Mouse (Mus musculus) G1E (cell line): ENCODE results near the gene S100a2. TPM values are rescaled to one million over a fixed set of nuclear protein-coding genes. Genes with fewer than 3 reads are reported as not detected.

Experiments
- ATAC-seq: 2 replicates; pipeline ENCODE4 v1.8.0; 2016; ENCODE audit warnings: mild to moderate bottlenecking; ENCODE audit not compliant: insufficient number of reproducible peaks, poor library complexity, low FRiP score, severe bottlenecking; ENCODE audit errors: extremely low read depth
- DNase-seq: peaks from one replicate; pipeline ENCODE4 v3.0.0; 2012; ENCODE audit warnings: low spot score
- H3K27me3 ChIP-seq: 2 replicates; pipeline ENCODE4 v1.6.1; 2012; ENCODE audit warnings: mild to moderate bottlenecking, low read length, inconsistent platforms; ENCODE audit not compliant: insufficient read depth
- H3K36me3 ChIP-seq: replicated peaks from 2 replicates; pipeline ENCODE3; 2012; ENCODE audit warnings: mild to moderate bottlenecking, inconsistent platforms
- H3K4me1 ChIP-seq: 2 replicates; pipeline ENCODE4 v1.6.1; 2012; ENCODE audit warnings: low read depth, low read length, inconsistent platforms, mixed read lengths; ENCODE audit not compliant: insufficient read depth
- H3K4me3 ChIP-seq: 2 replicates; pipeline ENCODE4 v1.5.1; 2012; ENCODE audit warnings: low read depth, mild to moderate bottlenecking, inconsistent platforms, low read length, moderate library complexity, mixed read lengths
- H3K9me3 ChIP-seq: replicated peaks from 2 replicates; pipeline ENCODE4 v1.6.1; 2012; ENCODE audit warnings: inconsistent platforms
- CTCF ChIP-seq: IDR thresholded peaks from 2 replicates; pipeline ENCODE4 v1.5.1; 2012; ENCODE audit warnings: low read depth, low read length, inconsistent platforms, mixed read lengths
- GATA1 ChIP-seq: IDR thresholded peaks from 2 replicates; pipeline ENCODE4 v1.6.1; 2012; ENCODE audit warnings: borderline replicate concordance, low read length, inconsistent platforms, mixed read lengths
- GATA2 ChIP-seq: IDR thresholded peaks from 2 replicates; pipeline ENCODE4 v1.6.1; 2012; ENCODE audit warnings: low read depth, low read length, inconsistent platforms, borderline replicate concordance
- POLR2AphosphoS5 ChIP-seq: IDR thresholded peaks from 2 replicates; pipeline ENCODE4 v1.6.1; 2012; ENCODE audit warnings: low read depth, low read length, inconsistent platforms; ENCODE audit not compliant: insufficient replicate concordance
- TAL1 ChIP-seq: conservative IDR thresholded peaks from 2 replicates; pipeline ENCODE4 v1.6.1; 2012; ENCODE audit warnings: low read depth, low read length, inconsistent platforms, mixed read lengths
- polyA plus RNA-seq: library from polyadenylated mRNA; stranded (reverse); fragments of >175 nt; gene quantifications from 2 replicates; pipeline ENCODE4 v1.2.3, GENCODE M21; 2012
- total RNA-seq, 2 experiments: library from RNA; stranded (forward) in 1 of 2; stranded (reverse) in 1 of 2; fragments of 200-1000 nt in 1 of 2; fragments of >200 nt in 1 of 2; fragmentation: Nextera tagmentation in 1 of 2; gene quantifications; 2 replicates each; pipeline ENCODE4 v1.2.3; 2014 to 2017

Gene S100a2
- total and polyA plus RNA-seq, 3 experiments, result not detected

DNA sequence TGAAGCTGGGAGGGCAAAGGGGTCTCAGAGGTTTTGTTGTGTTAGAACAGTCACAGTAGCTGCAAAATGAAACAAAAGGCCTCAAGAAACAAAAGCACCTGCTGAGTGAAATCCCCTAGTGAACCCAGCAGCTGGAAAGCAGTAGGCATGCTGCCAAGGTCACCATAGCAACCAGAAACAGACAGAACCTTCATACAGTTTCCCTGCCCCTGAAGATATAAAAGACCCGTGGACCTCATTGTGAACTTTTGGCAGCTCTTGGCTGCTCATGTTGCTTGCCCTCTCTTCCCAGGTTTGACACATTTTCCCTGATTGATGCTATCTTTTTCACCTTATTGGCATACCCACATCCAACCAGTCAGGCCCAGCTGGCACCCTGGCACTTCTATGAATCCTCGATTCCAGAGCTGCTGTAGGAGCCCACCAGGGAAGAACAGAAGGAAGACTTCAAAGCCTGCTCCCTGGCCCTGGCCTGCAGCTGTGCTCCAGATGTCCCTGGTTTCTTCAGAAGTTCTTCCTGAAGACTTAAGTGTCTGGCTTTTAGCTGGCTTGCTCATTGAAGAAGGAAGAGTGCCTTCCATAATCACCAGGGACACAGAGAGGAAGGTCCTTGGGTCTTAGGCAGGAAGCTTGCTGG lies 33.5 kb downstream of the S100a2 start:
- Histone ChIP-seq H3K36me3 (no peaks in the 10 kb centered on the region), H3K4me1 (no peaks in the 10 kb centered on the region), H3K4me3 (no peak overlapping the region), H3K9me3 (no peaks in the 10 kb centered on the region), H3K27me3 (peaks cover 3% of the 10 kb centered on the region; the same call in 1 of the 2 replicates)
- no peak for ATAC-seq
- no peak for DNase-seq
- no peak for TF ChIP-seq GATA1
- TF ChIP-seq TAL1, result no peak
- no peak for TF ChIP-seq POLR2AphosphoS5
- TF ChIP-seq GATA2, result no peak
- TF ChIP-seq CTCF, result no peak

DNA sequence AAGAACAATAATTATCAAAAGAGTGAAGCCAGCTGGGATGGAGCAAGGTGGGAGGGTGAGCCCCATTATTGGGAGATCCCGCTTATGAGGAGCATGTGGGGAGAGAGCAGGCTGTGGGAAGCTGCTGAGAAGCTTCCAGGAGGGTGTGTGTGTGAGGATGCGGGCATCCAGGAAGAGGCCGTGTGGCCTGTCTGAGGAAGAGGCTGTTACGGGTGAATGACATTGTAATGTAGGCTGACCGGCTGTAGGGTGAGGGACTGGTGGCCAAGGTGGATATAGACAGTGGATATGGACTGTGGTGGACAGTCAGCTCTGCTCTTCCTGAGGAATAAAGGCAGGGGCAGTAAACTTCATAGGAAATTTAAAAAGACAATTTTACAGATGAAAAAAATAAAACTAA lies 35.4 kb downstream of the S100a2 start:
- DNase-seq (no peak), ATAC-seq (no peak)
- H3K9me3 ChIP-seq, result no peaks in the 10 kb centered on the region
- H3K4me1 ChIP-seq, result no peaks in the 10 kb centered on the region
- no peak for TF ChIP-seq POLR2AphosphoS5
- peaks cover 3% of the 10 kb centered on the region; the same call in 1 of the 2 replicates for H3K27me3 ChIP-seq
- no peaks in the 10 kb centered on the region for H3K36me3 ChIP-seq
- no peak overlapping the region for H3K4me3 ChIP-seq

DNA sequence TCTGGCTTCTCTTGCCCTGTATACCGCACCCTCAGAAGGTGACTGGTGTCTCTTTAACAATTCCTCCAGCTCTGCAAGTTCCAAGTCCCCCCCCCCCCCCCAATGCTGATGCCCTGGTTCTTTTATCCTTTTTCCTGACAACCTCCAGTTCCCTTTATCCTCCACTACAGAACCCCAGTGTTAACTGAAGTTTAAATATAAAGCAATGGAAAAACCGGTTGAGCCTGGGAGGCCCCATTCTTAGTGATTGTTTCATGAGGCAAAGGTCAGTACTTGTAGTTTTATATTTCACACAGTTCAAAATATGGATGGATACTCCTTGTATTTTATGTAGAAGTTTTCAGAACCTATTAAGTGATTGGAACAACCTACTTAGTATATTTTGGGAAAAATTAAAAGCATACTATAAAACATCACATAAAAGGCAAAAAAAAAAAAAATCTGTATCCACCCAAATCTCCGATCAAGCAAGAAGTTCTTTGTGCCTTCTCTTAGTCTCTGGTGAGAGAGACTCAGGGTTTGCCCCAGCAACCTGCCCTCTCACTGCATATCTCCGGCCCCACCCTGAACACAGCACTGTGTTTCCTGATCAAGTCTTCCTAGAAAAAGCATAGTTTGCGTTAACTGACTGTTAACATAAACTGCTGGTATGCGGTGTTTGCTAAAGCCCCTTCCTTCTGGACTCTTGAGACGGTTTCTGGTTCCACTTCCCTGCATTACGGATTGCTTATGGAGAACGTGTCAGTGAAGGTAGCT lies 36.4 kb downstream of the S100a2 start:
- peaks cover 3% of the 10 kb centered on the region; the same call in 1 of the 2 replicates for H3K27me3 ChIP-seq
- TF ChIP-seq CTCF, result no peak
- TF ChIP-seq GATA2, result no peak
- TF ChIP-seq GATA1, result no peak
- TF ChIP-seq POLR2AphosphoS5, result no peak
- no peak for TF ChIP-seq TAL1

DNA sequence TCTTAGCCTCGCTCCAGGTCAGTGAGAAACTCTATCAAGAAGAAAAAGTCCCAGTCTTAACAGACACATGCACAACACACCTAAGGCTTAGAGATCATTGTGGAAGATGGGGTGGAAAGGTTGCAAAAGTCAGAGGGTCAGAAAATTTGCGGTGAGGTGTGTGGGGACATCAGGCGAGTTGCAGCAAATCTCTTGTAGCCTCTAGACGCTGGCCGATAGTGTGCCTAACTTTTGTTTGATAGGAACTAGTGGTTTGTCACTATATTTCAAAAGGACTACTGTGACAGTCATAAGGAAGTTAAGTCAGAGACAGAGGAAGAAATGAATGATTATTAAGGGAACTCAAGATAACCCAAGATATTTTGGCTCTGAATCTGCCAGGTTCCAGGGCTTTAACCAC lies 37.3 kb downstream of the S100a2 start:
- H3K4me3 ChIP-seq, result no peak overlapping the region
- TF ChIP-seq CTCF, result no peak
- TF ChIP-seq GATA1, result no peak
- TF ChIP-seq TAL1, result no peak
- no peak for TF ChIP-seq POLR2AphosphoS5
- TF ChIP-seq GATA2, result no peak
- H3K36me3 ChIP-seq, result no peaks in the 10 kb centered on the region
- H3K9me3 ChIP-seq, result no peaks in the 10 kb centered on the region
- ATAC-seq, result no peak
- no peaks in the 10 kb centered on the region for H3K4me1 ChIP-seq
- DNase-seq, result no peak
- peaks cover 3% of the 10 kb centered on the region; the same call in 1 of the 2 replicates for H3K27me3 ChIP-seq

More for the DNA sequence above, 36.4 kb downstream of the S100a2 start:
- Histone ChIP-seq H3K4me1 (no peaks in the 10 kb centered on the region), H3K36me3 (no peaks in the 10 kb centered on the region), H3K9me3 (no peaks in the 10 kb centered on the region), H3K4me3 (no peak overlapping the region)
- DNase-seq (no peak), ATAC-seq (no peak)

DNA sequence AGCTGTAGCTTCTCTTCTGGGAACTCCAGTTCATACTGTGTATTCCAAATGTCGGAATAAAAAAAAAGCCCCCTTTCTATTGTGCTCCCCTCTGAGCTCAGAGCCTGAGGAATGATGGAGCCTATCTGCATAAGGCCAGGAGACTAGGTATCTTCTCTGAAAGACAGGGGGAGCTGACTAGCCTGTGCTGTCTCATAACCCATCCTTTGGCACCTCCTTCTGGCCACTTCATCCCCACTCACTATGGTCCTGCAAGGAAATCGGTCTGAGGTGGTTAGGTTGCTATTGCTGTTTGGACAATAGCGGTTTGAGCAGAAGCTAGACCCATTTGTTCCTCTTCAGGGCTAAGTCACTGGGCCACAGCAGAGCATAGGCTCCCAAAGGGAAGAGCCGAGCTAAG lies 37.8 kb downstream of the S100a2 start:
- TF ChIP-seq GATA1 (no peak), TAL1 (no peak), GATA2 (no peak), POLR2AphosphoS5 (no peak), CTCF (no peak)
- no peaks in the 10 kb centered on the region for H3K4me1 ChIP-seq
- H3K9me3 ChIP-seq, result no peaks in the 10 kb centered on the region
- no peak for ATAC-seq
- no peak overlapping the region for H3K4me3 ChIP-seq
- H3K36me3 ChIP-seq, result no peaks in the 10 kb centered on the region
- DNase-seq, result no peak
- H3K27me3 ChIP-seq, result peaks cover 3% of the 10 kb centered on the region; the same call in 1 of the 2 replicates

DNA sequence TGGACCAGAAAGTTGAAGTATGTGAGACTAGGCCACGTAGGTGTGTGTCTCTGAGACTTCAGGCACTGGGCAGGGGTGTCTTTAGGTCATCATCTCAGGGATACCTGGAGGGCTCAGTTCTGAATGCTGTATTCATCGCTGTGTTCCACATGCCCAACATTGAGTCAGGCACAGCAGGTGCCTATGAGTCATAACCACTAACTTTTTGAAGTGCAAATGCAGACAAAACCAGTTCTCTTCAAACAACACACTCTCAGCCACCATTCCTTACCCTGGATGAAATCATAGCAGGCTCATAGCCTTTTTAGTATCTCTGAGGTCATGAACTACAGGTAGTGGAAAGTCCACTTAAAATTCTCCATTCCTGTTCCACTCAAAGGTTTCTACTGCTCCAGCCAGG lies 39.3 kb downstream of the S100a2 start:
- Histone ChIP-seq H3K4me1 (no peaks in the 10 kb centered on the region), H3K36me3 (no peaks in the 10 kb centered on the region), H3K27me3 (peaks cover 3% of the 10 kb centered on the region; the same call in 1 of the 2 replicates), H3K9me3 (no peaks in the 10 kb centered on the region), H3K4me3 (no peak overlapping the region)
- ATAC-seq (no peak), DNase-seq (no peak)
- TF ChIP-seq TAL1 (no peak), CTCF (no peak), GATA1 (no peak), GATA2 (no peak), POLR2AphosphoS5 (no peak)
